Mouse (Mus musculus): Measurements from ENCODE around the gene Gm9195.

DNA sequence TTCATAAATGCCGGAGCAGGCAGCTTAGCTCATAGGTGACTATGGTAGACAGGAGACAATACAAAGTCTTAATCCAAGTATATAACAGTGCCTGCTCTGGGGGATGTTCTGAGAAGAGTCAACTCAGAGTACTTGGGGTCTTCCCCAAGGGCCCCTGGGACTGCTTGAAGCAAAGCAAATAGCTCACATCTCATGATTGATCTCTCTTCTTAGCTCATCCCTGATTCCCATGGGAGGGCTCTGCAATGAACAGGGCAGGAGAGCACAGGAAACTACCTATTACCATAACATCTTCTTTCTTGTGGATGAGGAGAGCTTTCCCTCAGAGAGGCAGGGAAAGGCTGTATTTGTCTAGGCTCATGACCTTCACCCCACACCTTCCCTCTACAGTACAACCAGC lies 32.7 kb downstream of the Gm9195 start:
- no peak for TF ChIP-seq CTCF (IDR thresholded peaks at IDR 0.05; ENCODE audit: control insufficient read depth, insufficient read depth, insufficient read length)
- no peak for TF ChIP-seq FOSL1 (IDR thresholded peaks at IDR 0.05; ENCODE audit: insufficient read depth, low read length, poor library complexity, severe bottlenecking)
- TF ChIP-seq MYOD1 (IDR thresholded peaks at IDR 0.05; ENCODE audit: control insufficient read depth, insufficient read length, low read depth), result no peak
- TF ChIP-seq CEBPB (IDR thresholded peaks at IDR 0.05; ENCODE audit: low read depth), result no peak
- no peak for TF ChIP-seq USF1 (IDR thresholded peaks at IDR 0.05; ENCODE audit: low read depth)
- TF ChIP-seq MAX (IDR thresholded peaks at IDR 0.05), result no peak
- TF ChIP-seq MYOG (IDR thresholded peaks at IDR 0.05; ENCODE audit: control insufficient read depth, extremely low read depth, insufficient read length), result no peak

Data from C2C12 (cell line).